8 mouse cellular contexts compared by ENCODE assay signal in the genomic region with DNA sequence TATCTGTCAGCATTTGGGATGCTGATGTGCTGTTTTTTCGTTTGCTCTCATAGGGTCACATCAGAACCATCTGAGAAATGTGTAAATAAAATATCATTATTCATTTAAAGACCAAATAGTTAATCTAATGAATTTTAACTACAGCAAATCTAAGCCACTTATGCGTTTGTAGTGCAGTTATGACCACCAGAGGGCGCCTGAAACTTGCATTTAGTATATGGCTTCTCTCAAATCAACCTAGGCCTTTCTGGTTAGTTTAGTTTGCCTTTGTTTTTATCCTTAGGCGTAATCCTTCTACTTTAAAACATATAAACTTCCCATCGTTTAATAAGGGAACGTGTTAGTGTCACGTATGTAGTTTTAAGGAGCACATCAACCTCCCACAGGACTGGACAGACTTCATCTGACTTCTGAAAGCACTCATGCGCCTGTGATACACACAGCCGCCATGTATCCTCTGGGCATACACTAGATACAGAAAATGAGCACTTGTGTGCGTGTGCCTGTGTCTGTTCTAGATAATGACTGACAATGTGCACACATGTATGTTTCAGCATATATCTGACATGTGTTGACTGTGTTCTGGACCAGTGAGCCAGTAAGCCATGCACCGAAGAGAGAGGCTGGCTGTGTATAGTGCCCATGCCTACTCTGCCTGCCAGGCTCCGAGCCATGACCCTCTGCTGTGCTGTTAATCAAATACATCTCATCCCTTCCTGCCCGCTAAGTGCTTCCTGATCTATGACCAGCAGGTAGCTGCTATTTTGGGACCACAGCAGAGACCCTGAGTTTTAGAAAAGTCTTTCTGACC.
DNase-seq lines count a peak whose midpoint lies in the region; ATAC-seq and TF ChIP-seq lines count a peak whose summit lies in the region.

No protein-coding gene starts in this region.

- WGBS in intestine, postnatal 0 days = 40% methylated on average over 13 of the region's 13 CpGs
- 36% methylated on average over 13 of the region's 13 CpGs for WGBS in liver, embryonic 14.5 days (ENCODE audit: insufficient replicate concordance)

- DNase-seq in CD4-positive, CD25-positive, alpha-beta regulatory T cell, adult 2 months (ENCODE audit: low read depth, low spot score) = peak; percentile 75
- DNase-seq in CD4-positive helper T cell, adult 2 months (ENCODE audit: low read depth, low spot score) = peak; percentile 49
- peak; percentile 39 for DNase-seq in c-Kit-positive CD71-positive TER-119-negative erythroid progenitor cells, embryonic 14.5 days (ENCODE audit: low read depth)
- peak; percentile 81 for DNase-seq in forelimb bud, embryonic 11.5 days (ENCODE audit: low read depth, low spot score)
- DNase-seq in liver, embryonic 14.5 days (ENCODE audit: low read depth in 3 of 3, low spot score in 3 of 3) = peak in 2 of 3 experiments; percentile 11 to 33
- peak; percentile 46 for DNase-seq in retina, adult 2 months (ENCODE audit: low read depth, low spot score)

- no peaks in the 10 kb centered on the region for H3K36me3 ChIP-seq in intestine, postnatal 0 days (ENCODE audit: control insufficient read depth, insufficient read depth)
- H3K36me3 ChIP-seq in liver, embryonic 14.5 days (replicated peaks; ENCODE audit: control insufficient read depth, insufficient read depth, low read depth) = no peaks in the 10 kb centered on the region

- H3K4me2 ChIP-seq in intestine, postnatal 0 days (replicated peaks; ENCODE audit: low read depth) = no peak overlapping the region
- H3K4me2 ChIP-seq in liver, embryonic 14.5 days (ENCODE audit: low read depth) = no peak overlapping the region

- no peak overlapping the region for H3K4me3 ChIP-seq in intestine, postnatal 0 days (ENCODE audit: low read depth, low read length)
- H3K4me3 ChIP-seq in liver, embryonic 14.5 days (ENCODE audit: insufficient read depth in 1 of 2, low read depth in 2 of 2, low read length in 2 of 2) = no peak overlapping the region

- no peak overlapping the region for H3K9ac ChIP-seq in intestine, postnatal 0 days (ENCODE audit: low read depth, low read length)
- no peak overlapping the region for H3K9ac ChIP-seq in liver, embryonic 14.5 days (replicated peaks)

- no peak for ATAC-seq in CD4-positive, CD25-positive, alpha-beta regulatory T cell, adult 4 months
- ATAC-seq in intestine, postnatal 0 days = no peak
- ATAC-seq in liver, embryonic 14.5 days (ENCODE audit: insufficient read depth) = no peak

- H3K27ac ChIP-seq in intestine, postnatal 0 days (ENCODE audit: low read depth, low read length) = no peak overlapping the region
- no peak overlapping the region for H3K27ac ChIP-seq in liver, embryonic 14.5 days

- TF ChIP-seq CTCF in intestine, postnatal 0 days (IDR thresholded peaks at IDR 0.05; ENCODE audit: low read depth) = peak; percentile 84
- peak; percentile 58; the same call in 1 of the 2 replicates for TF ChIP-seq CTCF in liver, embryonic 14.5 days (IDR thresholded peaks at IDR 0.05; ENCODE audit: low read depth)

- no peaks in the 10 kb centered on the region for H3K9me3 ChIP-seq in intestine, postnatal 0 days (ENCODE audit: control insufficient read depth)
- H3K9me3 ChIP-seq in liver, embryonic 14.5 days (ENCODE audit: control insufficient read depth, low read length) = no peaks in the 10 kb centered on the region

- no peaks in the 10 kb centered on the region for H3K4me1 ChIP-seq in intestine, postnatal 0 days (replicated peaks; ENCODE audit: control insufficient read depth, insufficient read depth, low read length)
- H3K4me1 ChIP-seq in liver, embryonic 14.5 days (replicated peaks; ENCODE audit: control insufficient read depth in 2 of 2, insufficient read depth in 2 of 2, low read length in 1 of 2) = no peaks in the 10 kb centered on the region

- no peak for TF ChIP-seq EP300 in liver, embryonic 14.5 days (IDR thresholded peaks at IDR 0.05; ENCODE audit: low read depth)

- H3K27me3 ChIP-seq in intestine, postnatal 0 days (replicated peaks; ENCODE audit: control insufficient read depth, insufficient read depth, low read length) = no peaks in the 10 kb centered on the region
- H3K27me3 ChIP-seq in liver, embryonic 14.5 days (ENCODE audit: control insufficient read depth, insufficient read depth, low read length) = no peaks in the 10 kb centered on the region

Comparison
In these comparisons a context has a peak if more than half of its experiments do, and no peak if none do; other contexts are left out.
1. DNase-seq: peak in every context shown above with its lines; median percentile 81 in forelimb bud, embryonic 11.5 days; 75 in CD4-positive, CD25-positive, alpha-beta regulatory T cell, adult 2 months; 49 in CD4-positive helper T cell, adult 2 months; 46 in retina, adult 2 months; 39 in c-Kit-positive CD71-positive TER-119-negative erythroid progenitor cells, embryonic 14.5 days; 22 in liver, embryonic 14.5 days.